Mouse (Mus musculus): Measurements from ENCODE around the gene Actg1. TPM values are rescaled to one million over a fixed set of nuclear protein-coding genes. Genes with fewer than 3 reads are reported as not detected.

The Actg1 gene
- 3,175 and 3,231 TPM in 2 replicates for polyA plus RNA-seq (2016; fragmentation: Nextera tagmentation; extraction: Ambion mirVana)

GRCm38 (mm10) chr11:120347791-120348683 lies at the start of gene Actg1:
Gene Actg1 (minus strand): TSS chr11:120348542.
- Histone ChIP-seq H3K27me3 (peaks cover 7% of the 10 kb centered on the region; the same call in 1 of the 2 replicates), H3K27ac (replicated peaks) (peak within 1 kb of the TSS; percentile 100), H3K4me1 (peaks cover 38% of the 10 kb centered on the region), H3K4me3 (peak within 1 kb of the TSS; percentile 100), H3K9ac (replicated peaks) (peak within 1 kb of the TSS; percentile 100), H3K4me2 (replicated peaks) (peak within 1 kb of the TSS; percentile 68), H3K9me3 (no peaks in the 10 kb centered on the region), H3K36me3 (peaks cover 16% of the 10 kb centered on the region)
- WGBS = under 1% methylated on average over 78 of the region's 103 CpGs
- peak; percentile 84 for ATAC-seq (ENCODE audit: low FRiP score, low read depth)

GRCm38 (mm10) chr11:120397602-120398001 lies 49.3 kb upstream of the Actg1 start:
- WGBS = 84% methylated on average over 2 of the region's 2 CpGs
- Histone ChIP-seq H3K4me2 (replicated peaks) (no peak overlapping the region), H3K9me3 (no peaks in the 10 kb centered on the region), H3K4me3 (no peak overlapping the region), H3K4me1 (no peaks in the 10 kb centered on the region), H3K9ac (replicated peaks) (no peak overlapping the region), H3K36me3 (peaks cover 71% of the 10 kb centered on the region), H3K27me3 (no peaks in the 10 kb centered on the region), H3K27ac (replicated peaks) (no peak overlapping the region)
- no peak for ATAC-seq (ENCODE audit: low FRiP score, low read depth)

GRCm38 (mm10) chr11:120395661-120396060 lies 47.3 kb upstream of the Actg1 start:
- Histone ChIP-seq H3K27ac (replicated peaks) (no peak overlapping the region), H3K4me3 (no peak overlapping the region), H3K9ac (replicated peaks) (no peak overlapping the region), H3K27me3 (no peaks in the 10 kb centered on the region), H3K4me2 (replicated peaks) (no peak overlapping the region), H3K36me3 (peaks cover 64% of the 10 kb centered on the region), H3K4me1 (no peaks in the 10 kb centered on the region), H3K9me3 (no peaks in the 10 kb centered on the region)
- 88% methylated on average over 4 of the region's 4 CpGs for WGBS
- no peak for ATAC-seq (ENCODE audit: low FRiP score, low read depth)

GRCm38 (mm10) chr11:120388580-120388979 lies 40.2 kb upstream of the Actg1 start:
- ATAC-seq (ENCODE audit: low FRiP score, low read depth) = no peak
- H3K36me3 ChIP-seq = peaks cover 71% of the 10 kb centered on the region
- H3K4me3 ChIP-seq = no peak overlapping the region
- no peak overlapping the region for H3K9ac ChIP-seq (replicated peaks)
- WGBS = 93% methylated on average over 9 of the region's 9 CpGs
- H3K27me3 ChIP-seq = no peaks in the 10 kb centered on the region
- no peak overlapping the region for H3K4me2 ChIP-seq (replicated peaks)
- H3K4me1 ChIP-seq = no peaks in the 10 kb centered on the region
- no peak overlapping the region for H3K27ac ChIP-seq (replicated peaks)
- H3K9me3 ChIP-seq = no peaks in the 10 kb centered on the region

- H3K27ac ChIP-seq (replicated peaks) = no peak overlapping the region
- WGBS = 74% methylated on average over 2 of the region's 2 CpGs
- no peaks in the 10 kb centered on the region for H3K4me1 ChIP-seq
- H3K9ac ChIP-seq (replicated peaks) = no peak overlapping the region
- H3K4me2 ChIP-seq (replicated peaks) = no peak overlapping the region
- no peaks in the 10 kb centered on the region for H3K27me3 ChIP-seq
- no peak overlapping the region for H3K4me3 ChIP-seq
- H3K9me3 ChIP-seq = no peaks in the 10 kb centered on the region
- ATAC-seq (ENCODE audit: low FRiP score, low read depth) = no peak
- H3K36me3 ChIP-seq = peaks cover 73% of the 10 kb centered on the region
These were observed 38.8 kb upstream of the Actg1 start for GRCm38 (mm10) chr11:120387157-120387556.

- Histone ChIP-seq H3K9me3 (no peaks in the 10 kb centered on the region), H3K4me2 (replicated peaks) (no peak overlapping the region), H3K36me3 (peaks cover 74% of the 10 kb centered on the region), H3K4me1 (no peaks in the 10 kb centered on the region), H3K4me3 (no peak overlapping the region), H3K9ac (replicated peaks) (no peak overlapping the region), H3K27me3 (no peaks in the 10 kb centered on the region), H3K27ac (replicated peaks) (no peak overlapping the region)
- no peak for ATAC-seq (ENCODE audit: low FRiP score, low read depth)
- WGBS = 93% methylated on average over 6 of the region's 6 CpGs
These were observed 38.3 kb upstream of the Actg1 start for GRCm38 (mm10) chr11:120386632-120387031.

- ATAC-seq (ENCODE audit: low FRiP score, low read depth) = no peak
These were observed 34.2 kb upstream of the Actg1 start for GRCm38 (mm10) chr11:120382509-120382908.

GRCm38 (mm10) chr11:120381157-120381556 lies 32.8 kb upstream of the Actg1 start:
- Histone ChIP-seq H3K27ac (replicated peaks) (no peak overlapping the region), H3K4me2 (replicated peaks) (no peak overlapping the region), H3K9ac (replicated peaks) (no peak overlapping the region), H3K9me3 (no peaks in the 10 kb centered on the region), H3K4me1 (peaks cover 25% of the 10 kb centered on the region), H3K36me3 (peaks cover 70% of the 10 kb centered on the region), H3K27me3 (no peaks in the 10 kb centered on the region), H3K4me3 (no peak overlapping the region)
- no peak for ATAC-seq (ENCODE audit: low FRiP score, low read depth)
- WGBS = 97% methylated on average over 4 of the region's 4 CpGs

More at GRCm38 (mm10) chr11:120382509-120382908, 34.2 kb upstream of the Actg1 start:
- peaks cover 71% of the 10 kb centered on the region for H3K36me3 ChIP-seq
- 98% methylated on average over 9 of the region's 9 CpGs for WGBS
- H3K9ac ChIP-seq (replicated peaks) = no peak overlapping the region
- H3K4me3 ChIP-seq = no peak overlapping the region
- H3K27ac ChIP-seq (replicated peaks) = no peak overlapping the region
- H3K4me2 ChIP-seq (replicated peaks) = no peak overlapping the region
- H3K27me3 ChIP-seq = no peaks in the 10 kb centered on the region
- H3K9me3 ChIP-seq = no peaks in the 10 kb centered on the region
- H3K4me1 ChIP-seq = peaks cover 16% of the 10 kb centered on the region

- no peak overlapping the region for H3K9ac ChIP-seq (replicated peaks)
- H3K36me3 ChIP-seq = peaks cover 72% of the 10 kb centered on the region
- no peak overlapping the region for H3K4me2 ChIP-seq (replicated peaks)
- H3K27me3 ChIP-seq = no peaks in the 10 kb centered on the region
- ATAC-seq (ENCODE audit: low FRiP score, low read depth) = no peak
- no peaks in the 10 kb centered on the region for H3K9me3 ChIP-seq
- no peak overlapping the region for H3K27ac ChIP-seq (replicated peaks)
- 83% methylated on average over 3 of the region's 3 CpGs for WGBS
- no peak overlapping the region for H3K4me3 ChIP-seq
- H3K4me1 ChIP-seq = peaks cover 25% of the 10 kb centered on the region
These were observed 31.9 kb upstream of the Actg1 start for GRCm38 (mm10) chr11:120380271-120380670.

GRCm38 (mm10) chr11:120378611-120379540 lies 30.5 kb upstream of the Actg1 start, which contains the start of gene Faap100:
Gene Faap100 (minus strand): TSS chr11:120378764.
- 9% methylated on average over 54 of the region's 54 CpGs for WGBS
- H3K9me3 ChIP-seq = no peaks in the 10 kb centered on the region
- peak within 1 kb of the TSS; percentile 72 for H3K27ac ChIP-seq (replicated peaks)
- H3K27me3 ChIP-seq = no peaks in the 10 kb centered on the region
- peak within 1 kb of the TSS; percentile 84 for H3K9ac ChIP-seq (replicated peaks)
- ATAC-seq (ENCODE audit: low FRiP score, low read depth) = peak; percentile 90
- peaks cover 72% of the 10 kb centered on the region for H3K36me3 ChIP-seq
- peak within 1 kb of the TSS; percentile 98 for H3K4me2 ChIP-seq (replicated peaks)
- H3K4me3 ChIP-seq = peak within 1 kb of the TSS; percentile 74
- peaks cover 25% of the 10 kb centered on the region for H3K4me1 ChIP-seq

- Histone ChIP-seq H3K4me3 (peak overlapping the region; percentile 74), H3K9me3 (no peaks in the 10 kb centered on the region), H3K4me1 (peaks cover 25% of the 10 kb centered on the region), H3K4me2 (replicated peaks) (peak overlapping the region; percentile 98), H3K36me3 (peaks cover 73% of the 10 kb centered on the region), H3K27me3 (no peaks in the 10 kb centered on the region), H3K27ac (replicated peaks) (peak overlapping the region; percentile 72), H3K9ac (replicated peaks) (peak overlapping the region; percentile 84)
- 2% methylated on average over 40 of the region's 40 CpGs for WGBS
- peak; percentile 61 for ATAC-seq (ENCODE audit: low FRiP score, low read depth)
These were observed 29.8 kb upstream of the Actg1 start for GRCm38 (mm10) chr11:120378031-120378610.
